Mouse (Mus musculus) forebrain, embryonic 12.5 days (tissue): ENCODE measurements at regions not wholly inside any gene's neighbourhood (a gene's known extent, or its start where the extent isn't known, plus 50 kb on each side); places are given as distances from the start of the nearest gene placed in this dataset.

Source experiments
- ATAC-seq: fragments of 200-750 bp; cut with Nextera tagmentation; 2 replicates; pipeline ENCODE4 v1.8.0; 2017; ENCODE audit warnings: moderate TSS enrichment; ENCODE audit not compliant: low FRiP score
- H3K27ac ChIP-seq: fragments of 300-500 bp; sonication (generic); 2 replicates; pipeline ENCODE4 v1.5.1; 2016; ENCODE audit warnings: mild to moderate bottlenecking
- H3K27me3 ChIP-seq: fragments of 300-500 bp; sonication (generic); 2 replicates; pipeline ENCODE4 v1.6.1; 2016; ENCODE audit warnings: mild to moderate bottlenecking
- H3K36me3 ChIP-seq: fragments of 300-500 bp; sonication (generic); replicated peaks from 2 replicates; pipeline ENCODE4 v1.6.1; 2016; ENCODE audit warnings: mild to moderate bottlenecking
- H3K4me1 ChIP-seq: fragments of 300-500 bp; sonication (generic); 2 replicates; pipeline ENCODE4 v1.6.1; 2016
- H3K4me2 ChIP-seq: fragments of 300-500 bp; sonication (generic); 2 replicates; pipeline ENCODE4 v1.6.1; 2016; ENCODE audit warnings: mild to moderate bottlenecking, moderate library complexity
- H3K4me3 ChIP-seq: fragments of 300-500 bp; sonication (generic); replicated peaks from 2 replicates; pipeline ENCODE4 v1.5.1; 2016; ENCODE audit warnings: mild to moderate bottlenecking
- H3K9ac ChIP-seq: fragments of 300-500 bp; sonication (generic); 2 replicates; pipeline ENCODE4 v1.6.1; 2016; ENCODE audit warnings: mild to moderate bottlenecking
- H3K9me3 ChIP-seq: fragments of 300-500 bp; sonication (generic); 2 replicates; pipeline ENCODE4 v1.6.1; 2016
- WGBS: fragments of 180-500 bp; shearing (Covaris S2); methylation state at CpG from one replicate; pipeline ENCODE4 v1.1.7; 2016; 5-methylcytosine and 5-hydroxymethylcytosine counted together

DNA sequence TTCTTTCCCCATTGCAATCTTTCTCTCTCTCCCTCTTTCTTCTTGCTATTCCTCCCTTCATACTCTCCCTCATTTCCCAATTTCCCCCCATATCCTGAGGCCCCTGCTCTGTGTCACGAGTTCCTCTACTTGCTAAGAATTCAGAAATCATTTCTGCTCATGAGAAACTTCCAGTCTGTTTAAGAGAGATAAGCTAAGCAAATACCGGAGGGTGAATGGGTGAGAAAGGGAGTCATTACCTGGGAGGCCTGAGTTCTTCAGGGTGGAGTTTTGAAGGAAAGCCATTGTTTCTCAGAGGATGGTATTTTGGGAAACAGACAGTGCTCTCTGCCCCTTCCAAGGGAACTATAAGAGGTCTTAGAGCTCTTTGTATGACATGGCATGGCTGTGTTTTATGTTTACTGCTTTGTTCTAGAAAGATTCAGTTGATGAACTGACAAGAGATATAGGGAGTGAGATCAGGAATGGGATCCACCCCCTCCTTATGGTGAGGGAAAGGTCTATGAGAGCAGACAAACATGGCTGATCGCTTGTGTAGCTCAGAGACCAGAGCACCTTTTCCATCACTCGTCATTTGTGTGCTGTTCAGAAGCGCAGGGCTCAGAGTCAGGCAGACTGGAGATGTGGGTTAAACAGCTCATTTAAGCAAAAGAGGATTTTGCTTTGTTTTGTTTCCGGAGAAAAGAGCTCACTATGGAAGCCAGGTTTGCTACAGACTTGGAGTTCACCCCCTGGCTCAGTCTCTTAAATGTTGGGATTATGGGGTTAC lies 1361.0 kb upstream of the A1bg start:
- Histone ChIP-seq H3K27ac (peak overlapping the region; percentile 61), H3K4me2 (no peak overlapping the region), H3K4me3 (no peak overlapping the region), H3K36me3 (no peaks in the 10 kb centered on the region), H3K4me1 (peaks cover 13% of the 10 kb centered on the region), H3K9me3 (no peaks in the 10 kb centered on the region), H3K9ac (no peak overlapping the region), H3K27me3 (no peaks in the 10 kb centered on the region)
- WGBS = 55% methylated on average over 6 of the region's 6 CpGs
- peak; percentile 55; the same call in 1 of the 2 replicates for ATAC-seq

- Histone ChIP-seq H3K4me3 (no peak overlapping the region), H3K9ac (no peak overlapping the region), H3K36me3 (no peaks in the 10 kb centered on the region), H3K4me1 (peaks cover 13% of the 10 kb centered on the region), H3K27ac (no peak overlapping the region), H3K4me2 (no peak overlapping the region), H3K9me3 (no peaks in the 10 kb centered on the region), H3K27me3 (no peaks in the 10 kb centered on the region)
- no peak for ATAC-seq
- WGBS = 90% methylated on average over 9 of the region's 9 CpGs
Observed at GRCm38 (mm10) chr15:62282646-62283045, 1359.8 kb upstream of the A1bg start.

- Histone ChIP-seq H3K36me3 (no peaks in the 10 kb centered on the region), H3K4me1 (peaks cover 13% of the 10 kb centered on the region), H3K27me3 (no peaks in the 10 kb centered on the region), H3K27ac (no peak overlapping the region), H3K4me2 (no peak overlapping the region), H3K9ac (no peak overlapping the region), H3K4me3 (no peak overlapping the region), H3K9me3 (no peaks in the 10 kb centered on the region)
- no peak for ATAC-seq
- 86% methylated on average over 1 of the region's 1 CpGs for WGBS
Observed at GRCm38 (mm10) chr15:62282116-62282515, 1359.3 kb upstream of the A1bg start.

GRCm38 (mm10) chr15:62279526-62279925 lies 1356.7 kb upstream of the A1bg start:
- Histone ChIP-seq H3K9ac (no peak overlapping the region), H3K4me1 (peaks cover 10% of the 10 kb centered on the region), H3K27ac (no peak overlapping the region), H3K4me3 (no peak overlapping the region), H3K4me2 (no peak overlapping the region), H3K9me3 (no peaks in the 10 kb centered on the region), H3K36me3 (no peaks in the 10 kb centered on the region), H3K27me3 (no peaks in the 10 kb centered on the region)
- no peak for ATAC-seq
- 86% methylated on average over 2 of the region's 2 CpGs for WGBS

GRCm38 (mm10) chr15:62274818-62275217 lies 1352.0 kb upstream of the A1bg start:
- Histone ChIP-seq H3K4me1 (no peaks in the 10 kb centered on the region), H3K4me3 (no peak overlapping the region), H3K9me3 (no peaks in the 10 kb centered on the region), H3K36me3 (no peaks in the 10 kb centered on the region), H3K27ac (no peak overlapping the region), H3K27me3 (no peaks in the 10 kb centered on the region), H3K9ac (no peak overlapping the region), H3K4me2 (no peak overlapping the region)
- WGBS = 90% methylated on average over 1 of the region's 1 CpGs
- ATAC-seq = no peak

GRCm38 (mm10) chr15:62273855-62274488 lies 1351.2 kb upstream of the A1bg start:
- H3K9ac ChIP-seq = no peak overlapping the region
- no peaks in the 10 kb centered on the region for H3K4me1 ChIP-seq
- no peaks in the 10 kb centered on the region for H3K9me3 ChIP-seq
- no peak for ATAC-seq
- no peak overlapping the region for H3K4me3 ChIP-seq
- H3K27me3 ChIP-seq = no peaks in the 10 kb centered on the region
- H3K36me3 ChIP-seq = no peaks in the 10 kb centered on the region
- 92% methylated on average over 1 of the region's 1 CpGs for WGBS
- no peak overlapping the region for H3K4me2 ChIP-seq
- no peak overlapping the region for H3K27ac ChIP-seq

- H3K36me3 ChIP-seq = no peaks in the 10 kb centered on the region
- no peak for ATAC-seq
- no peaks in the 10 kb centered on the region for H3K27me3 ChIP-seq
- no peak overlapping the region for H3K9ac ChIP-seq
- H3K4me3 ChIP-seq = no peak overlapping the region
- 89% methylated on average over 2 of the region's 2 CpGs for WGBS
- H3K27ac ChIP-seq = no peak overlapping the region
- no peaks in the 10 kb centered on the region for H3K4me1 ChIP-seq
- no peak overlapping the region for H3K4me2 ChIP-seq
- H3K9me3 ChIP-seq = no peaks in the 10 kb centered on the region
Observed at GRCm38 (mm10) chr15:62272755-62273154, 1349.9 kb upstream of the A1bg start.

DNA sequence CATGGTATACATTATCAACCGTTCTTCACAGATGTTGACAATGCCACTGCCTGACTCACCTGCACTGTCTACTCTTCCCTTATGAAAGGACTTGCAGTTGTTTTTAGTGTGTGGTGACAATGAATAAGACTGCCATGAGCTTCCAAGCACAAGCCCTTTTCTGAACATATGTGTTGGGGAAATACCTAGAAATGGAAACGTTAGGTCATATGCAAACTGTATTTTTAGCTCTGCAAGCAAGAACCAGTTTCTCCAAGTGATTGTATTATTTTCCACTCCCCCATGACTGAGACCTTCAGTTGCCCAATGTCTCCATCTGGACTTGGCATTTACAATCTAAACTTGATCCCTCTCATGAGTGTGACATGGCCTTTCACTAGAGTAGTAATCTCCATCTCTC lies 1348.6 kb upstream of the A1bg start:
- ATAC-seq = no peak
- Histone ChIP-seq H3K27me3 (no peaks in the 10 kb centered on the region), H3K4me1 (no peaks in the 10 kb centered on the region), H3K4me2 (no peak overlapping the region), H3K9me3 (no peaks in the 10 kb centered on the region), H3K36me3 (no peaks in the 10 kb centered on the region), H3K9ac (no peak overlapping the region), H3K4me3 (no peak overlapping the region), H3K27ac (no peak overlapping the region)
- WGBS = 88% methylated on average over 2 of the region's 2 CpGs

GRCm38 (mm10) chr15:62268189-62268588 lies 1345.4 kb upstream of the A1bg start:
- H3K27me3 ChIP-seq = no peaks in the 10 kb centered on the region
- no peaks in the 10 kb centered on the region for H3K9me3 ChIP-seq
- no peak overlapping the region for H3K4me3 ChIP-seq
- no peak for ATAC-seq
- 84% methylated on average over 2 of the region's 2 CpGs for WGBS
- no peaks in the 10 kb centered on the region for H3K4me1 ChIP-seq
- no peaks in the 10 kb centered on the region for H3K36me3 ChIP-seq
- no peak overlapping the region for H3K9ac ChIP-seq
- no peak overlapping the region for H3K4me2 ChIP-seq
- H3K27ac ChIP-seq = no peak overlapping the region

DNA sequence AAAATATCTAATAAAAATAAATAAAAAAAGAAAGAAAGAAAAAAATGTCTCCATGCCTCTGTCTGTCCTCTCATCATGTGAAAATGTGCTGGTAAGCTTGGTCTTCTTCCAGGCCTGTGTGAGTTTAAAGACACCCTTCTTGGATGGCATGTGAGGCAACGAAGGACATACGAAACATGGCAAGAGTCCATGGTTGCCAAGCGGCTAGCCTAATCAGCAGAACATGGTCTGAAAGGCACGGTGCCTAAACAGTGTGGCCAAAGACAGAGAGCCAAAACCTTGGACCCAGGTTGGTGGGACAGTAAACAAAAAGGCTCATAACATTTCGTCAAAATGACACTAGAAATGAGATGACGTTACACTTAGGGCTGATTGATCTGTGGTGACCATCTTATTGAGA lies 1344.7 kb upstream of the A1bg start:
- ATAC-seq = no peak
- H3K27me3 ChIP-seq = no peaks in the 10 kb centered on the region

GRCm38 (mm10) chr15:62266025-62266424 lies 1343.2 kb upstream of the A1bg start:
- H3K4me3 ChIP-seq = no peak overlapping the region
- H3K4me2 ChIP-seq = no peak overlapping the region
- no peak overlapping the region for H3K27ac ChIP-seq
- H3K4me1 ChIP-seq = no peaks in the 10 kb centered on the region
- H3K9ac ChIP-seq = no peak overlapping the region
- H3K36me3 ChIP-seq = no peaks in the 10 kb centered on the region
- no peaks in the 10 kb centered on the region for H3K9me3 ChIP-seq
- no peaks in the 10 kb centered on the region for H3K27me3 ChIP-seq
- ATAC-seq = no peak
- 91% methylated on average over 6 of the region's 6 CpGs for WGBS

More for the DNA sequence above, 1344.7 kb upstream of the A1bg start:
- Histone ChIP-seq H3K4me1 (no peaks in the 10 kb centered on the region), H3K4me2 (no peak overlapping the region), H3K36me3 (no peaks in the 10 kb centered on the region), H3K9me3 (no peaks in the 10 kb centered on the region), H3K9ac (no peak overlapping the region), H3K4me3 (no peak overlapping the region), H3K27ac (no peak overlapping the region)
- WGBS = 94% methylated on average over 6 of the region's 6 CpGs

DNA sequence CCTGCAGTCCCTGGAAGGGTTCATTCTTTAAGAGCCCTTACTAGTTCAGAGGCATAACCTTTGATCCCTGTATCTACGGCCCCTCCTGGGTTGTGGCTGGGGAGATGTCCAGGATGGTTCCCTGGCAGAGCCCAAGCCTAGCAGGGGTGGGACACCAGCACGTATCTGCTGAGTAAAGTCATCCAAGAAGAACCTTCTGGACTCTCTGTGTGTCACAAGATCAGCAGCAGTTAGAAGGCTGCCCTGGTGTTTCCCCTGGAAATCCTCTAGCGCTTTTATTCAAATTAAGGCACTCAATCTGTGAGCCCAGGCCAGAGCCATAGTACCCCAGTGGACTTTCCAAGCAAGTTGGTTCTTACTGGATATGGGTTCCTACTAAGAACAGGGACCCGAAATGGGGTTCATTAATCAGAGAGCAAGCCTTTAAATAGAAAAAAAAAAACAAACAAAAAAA lies 1342.7 kb upstream of the A1bg start:
- H3K9ac ChIP-seq = no peak overlapping the region
- no peak for ATAC-seq
- no peak overlapping the region for H3K4me3 ChIP-seq
- no peaks in the 10 kb centered on the region for H3K4me1 ChIP-seq
- H3K27me3 ChIP-seq = no peaks in the 10 kb centered on the region
- H3K27ac ChIP-seq = no peak overlapping the region
- no peaks in the 10 kb centered on the region for H3K36me3 ChIP-seq
- H3K4me2 ChIP-seq = no peak overlapping the region
- no peaks in the 10 kb centered on the region for H3K9me3 ChIP-seq
- 83% methylated on average over 4 of the region's 4 CpGs for WGBS

- no peaks in the 10 kb centered on the region for H3K4me1 ChIP-seq
- no peaks in the 10 kb centered on the region for H3K27me3 ChIP-seq
- no peak overlapping the region for H3K4me3 ChIP-seq
- ATAC-seq = no peak
- no peaks in the 10 kb centered on the region for H3K36me3 ChIP-seq
- no peak overlapping the region for H3K27ac ChIP-seq
- no peaks in the 10 kb centered on the region for H3K9me3 ChIP-seq
- 81% methylated on average over 1 of the region's 1 CpGs for WGBS
- H3K4me2 ChIP-seq = no peak overlapping the region
- no peak overlapping the region for H3K9ac ChIP-seq
Observed at GRCm38 (mm10) chr15:62264966-62265365, 1342.2 kb upstream of the A1bg start.
